Mouse (Mus musculus): ENCODE results near the gene Hunk.

DNA sequence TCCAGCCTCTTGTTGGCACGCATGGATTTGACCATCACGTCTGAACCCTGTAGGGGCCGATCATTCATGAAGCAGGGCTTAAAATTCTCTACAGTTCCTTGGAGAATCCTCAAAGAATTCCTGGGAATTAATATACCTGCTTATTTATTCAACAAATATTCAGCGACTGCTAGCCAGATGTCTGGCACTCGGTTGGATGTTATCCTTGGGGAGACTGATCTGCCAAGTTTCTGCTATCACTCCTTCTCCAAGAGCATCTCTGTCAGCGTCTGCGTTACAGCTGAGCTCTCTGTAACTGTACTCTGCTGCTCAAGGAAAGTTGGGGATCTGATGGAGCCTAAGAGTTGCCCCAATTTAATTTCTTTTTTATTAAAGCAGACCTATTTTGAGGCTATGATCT lies 25.5 kb upstream of the Hunk start:
- TF ChIP-seq CTCF (IDR thresholded peaks at IDR 0.05; ENCODE audit: control insufficient read depth, insufficient read depth, insufficient replicate concordance, low read depth, low read length) (no peak), POLR2A (IDR thresholded peaks at IDR 0.05; ENCODE audit: control insufficient read depth, low read depth, low read length) (no peak)
